Mouse (Mus musculus) heart, embryonic 12.5 days (tissue): ENCODE results near the gene Arhgef28. TPM values are rescaled to one million over a fixed set of nuclear protein-coding genes. Genes with fewer than 3 reads are reported as not detected.

ENCODE experiments used
- ATAC-seq: fragments of 200-750 bp; cut with Nextera tagmentation; 2 replicates; pipeline ENCODE4 v1.8.0; 2017; ENCODE audit warnings: moderate TSS enrichment, moderate library complexity; ENCODE audit not compliant: insufficient number of reproducible peaks, low FRiP score
- H3K27ac ChIP-seq: fragments of 300-500 bp; sonication (generic); 2 replicates; pipeline ENCODE4 v1.5.1; 2016; ENCODE audit warnings: mild to moderate bottlenecking, moderate library complexity; ENCODE audit not compliant: poor library complexity, severe bottlenecking
- H3K27me3 ChIP-seq: fragments of 300-500 bp; sonication (generic); replicated peaks from 2 replicates; pipeline ENCODE4 v1.6.1; 2016; ENCODE audit warnings: mild to moderate bottlenecking, moderate library complexity
- H3K36me3 ChIP-seq: fragments of 300-500 bp; sonication (generic); 2 replicates; pipeline ENCODE4 v1.6.1; 2016; ENCODE audit warnings: mild to moderate bottlenecking, moderate library complexity
- H3K4me1 ChIP-seq: fragments of 300-500 bp; sonication (generic); replicated peaks from 2 replicates; pipeline ENCODE4 v1.6.1; 2016; ENCODE audit warnings: mild to moderate bottlenecking
- H3K4me2 ChIP-seq: fragments of 300-500 bp; sonication (generic); 2 replicates; pipeline ENCODE4 v1.6.1; 2016; ENCODE audit warnings: mild to moderate bottlenecking, moderate library complexity
- H3K4me3 ChIP-seq: fragments of 300-500 bp; sonication (generic); 2 replicates; pipeline ENCODE4 v1.5.1; 2016; ENCODE audit warnings: mild to moderate bottlenecking
- H3K9ac ChIP-seq: fragments of 300-500 bp; sonication (generic); 2 replicates; pipeline ENCODE4 v1.6.1; 2016; ENCODE audit warnings: mild to moderate bottlenecking, moderate library complexity
- H3K9me3 ChIP-seq: fragments of 300-500 bp; sonication (generic); replicated peaks from 2 replicates; pipeline ENCODE4 v1.6.1; 2016; ENCODE audit warnings: mild to moderate bottlenecking, moderate library complexity
- WGBS: fragments of 180-500 bp; shearing (Covaris S2); methylation state at CpG from one replicate; pipeline ENCODE4 v1.1.7; 2016; 5-methylcytosine and 5-hydroxymethylcytosine counted together
- polyA plus RNA-seq: library from polyadenylated mRNA; unstranded; fragments of >200 nt; fragmentation: Nextera tagmentation; extraction: Ambion mirVana; gene quantifications from 2 replicates; pipeline ENCODE4 v1.2.1, GENCODE M21; 2016

Gene Arhgef28
- polyA plus RNA-seq, 1 experiment from 2014 or later: 13.4 TPM

DNA sequence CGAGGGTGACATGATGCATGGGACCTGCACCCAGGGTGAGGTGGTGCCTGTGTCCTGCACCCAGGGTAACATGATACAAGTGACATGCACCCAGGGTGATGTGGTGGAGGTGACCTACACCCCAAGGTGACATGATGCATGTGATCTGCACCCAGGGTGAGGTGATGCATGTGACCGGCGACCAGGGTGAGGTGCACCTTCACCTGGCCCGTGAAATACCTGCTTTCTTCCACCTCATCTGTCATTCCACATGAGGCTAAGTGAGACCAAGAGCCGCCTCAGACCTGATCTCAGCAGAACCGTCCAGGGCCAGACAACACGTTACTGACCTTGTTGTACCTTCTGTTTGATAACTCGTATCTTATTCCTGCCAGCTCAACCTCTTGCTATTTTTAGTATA is 53.5 kb downstream of the Arhgef28 start:
- H3K27me3 ChIP-seq: no peaks in the 10 kb centered on the region
- peaks cover 20% of the 10 kb centered on the region for H3K4me1 ChIP-seq
- H3K9me3 ChIP-seq: no peaks in the 10 kb centered on the region
- H3K4me2 ChIP-seq: no peak overlapping the region
- 55% methylated on average over 8 of the region's 8 CpGs for WGBS
- H3K9ac ChIP-seq: no peak overlapping the region
- H3K27ac ChIP-seq: peak overlapping the region; percentile 51; the same call in 1 of the 2 replicates
- no peak for ATAC-seq
- no peak overlapping the region for H3K4me3 ChIP-seq
- H3K36me3 ChIP-seq: no peaks in the 10 kb centered on the region

DNA sequence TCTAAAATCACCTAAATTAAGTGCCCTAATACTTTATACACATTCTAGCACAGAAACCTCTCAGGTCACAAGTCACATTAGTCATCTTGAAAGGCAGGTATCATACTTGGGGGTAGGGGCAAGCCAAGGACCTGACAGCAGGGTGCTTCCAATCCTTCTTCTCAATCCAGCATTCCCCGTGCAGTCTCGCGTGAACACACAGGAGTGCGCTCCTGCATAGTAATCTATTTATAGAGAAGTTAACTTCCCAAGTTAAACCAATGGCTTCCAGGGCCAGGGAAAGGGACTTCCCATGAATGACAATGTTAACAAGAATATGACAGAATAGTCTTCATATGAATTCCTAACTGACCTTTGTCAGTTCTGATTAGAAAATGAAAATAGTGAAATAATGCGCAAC is 58.7 kb downstream of the Arhgef28 start:
- no peak overlapping the region for H3K9ac ChIP-seq
- H3K4me2 ChIP-seq: no peak overlapping the region
- peaks cover 16% of the 10 kb centered on the region for H3K4me1 ChIP-seq
- H3K9me3 ChIP-seq: no peaks in the 10 kb centered on the region
- H3K36me3 ChIP-seq: no peaks in the 10 kb centered on the region
- ATAC-seq: no peak
- no peak overlapping the region for H3K4me3 ChIP-seq
- 65% methylated on average over 5 of the region's 5 CpGs for WGBS
- no peaks in the 10 kb centered on the region for H3K27me3 ChIP-seq
- H3K27ac ChIP-seq: no peak overlapping the region

DNA sequence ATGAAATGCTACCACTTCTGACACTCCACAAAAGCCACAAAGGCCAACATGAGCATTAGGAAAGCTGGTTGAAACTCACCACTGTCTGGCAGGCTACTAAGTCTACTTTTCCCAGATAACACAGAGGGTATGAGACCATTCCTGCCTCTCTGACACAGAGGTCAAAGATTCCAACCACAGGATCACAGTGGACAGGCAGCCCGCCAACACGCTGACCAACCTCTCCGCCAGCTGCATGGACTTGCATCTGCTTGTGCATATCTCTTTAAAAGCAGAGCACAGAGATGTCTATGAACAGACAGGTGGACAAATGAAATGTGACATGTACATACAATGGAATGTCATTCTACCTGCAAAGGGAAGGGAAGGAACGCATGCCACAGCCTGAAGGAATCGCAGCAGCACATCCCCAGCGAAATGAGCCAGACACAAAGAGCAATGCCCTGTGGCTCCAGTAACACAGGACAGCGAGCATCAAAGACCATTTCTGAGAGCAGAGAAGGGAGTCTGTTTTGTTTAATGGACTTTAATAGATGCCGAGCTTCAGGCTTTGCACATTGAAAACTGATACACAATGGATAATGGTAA is 59.6 kb downstream of the Arhgef28 start:
- Histone ChIP-seq H3K27ac (no peak overlapping the region), H3K27me3 (no peaks in the 10 kb centered on the region), H3K36me3 (no peaks in the 10 kb centered on the region), H3K4me3 (no peak overlapping the region), H3K4me1 (peaks cover 15% of the 10 kb centered on the region), H3K9ac (no peak overlapping the region), H3K4me2 (no peak overlapping the region), H3K9me3 (no peaks in the 10 kb centered on the region)
- 83% methylated on average over 8 of the region's 8 CpGs for WGBS
- no peak for ATAC-seq

DNA sequence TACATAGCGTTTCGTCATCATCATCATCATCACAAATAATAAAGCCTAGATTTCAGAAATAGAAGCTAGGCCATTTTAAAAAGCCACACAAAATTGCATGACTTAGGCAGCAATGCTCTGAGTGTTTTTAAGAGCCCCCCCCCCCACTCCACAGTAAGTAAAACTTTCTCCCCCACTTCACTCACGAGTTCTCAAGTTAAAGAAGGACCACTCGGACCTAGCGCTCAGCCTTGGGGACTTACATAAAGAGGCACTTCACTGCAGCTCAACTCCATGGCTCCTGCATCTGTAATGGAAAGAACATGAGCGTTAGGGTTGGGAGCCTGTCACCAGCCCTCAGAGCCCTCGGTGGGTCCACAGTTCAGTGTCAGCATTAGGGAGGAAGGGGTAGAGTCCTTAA is 60.9 kb downstream of the Arhgef28 start:
- ATAC-seq: no peak
- Histone ChIP-seq H3K9ac (no peak overlapping the region), H3K9me3 (no peaks in the 10 kb centered on the region), H3K27ac (no peak overlapping the region), H3K4me3 (no peak overlapping the region), H3K4me2 (no peak overlapping the region), H3K36me3 (no peaks in the 10 kb centered on the region), H3K27me3 (no peaks in the 10 kb centered on the region), H3K4me1 (peaks cover 15% of the 10 kb centered on the region)
- WGBS: 69% methylated on average over 7 of the region's 7 CpGs

GRCm38 (mm10) chr13:98143000-98143399 is 63.2 kb downstream of the Arhgef28 start:
- no peaks in the 10 kb centered on the region for H3K36me3 ChIP-seq

DNA sequence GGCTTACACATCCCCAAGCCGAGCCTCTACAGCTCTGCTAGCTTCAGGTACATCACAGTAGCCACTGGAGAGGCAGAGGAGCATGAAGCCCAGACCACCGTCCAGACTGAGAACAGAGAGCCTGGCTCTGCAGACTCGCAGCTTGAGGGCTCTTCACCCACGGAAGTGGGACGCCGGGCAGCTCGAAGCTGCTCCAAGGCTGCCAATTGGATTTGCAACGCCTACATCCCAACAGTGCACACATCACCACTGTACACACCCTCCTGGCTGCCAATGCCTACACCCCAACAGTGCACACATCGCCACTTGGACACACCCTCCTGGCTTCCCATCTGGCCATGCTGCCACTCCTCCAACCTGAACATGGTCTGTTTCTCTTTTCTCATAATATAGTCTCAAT is 65.6 kb downstream of the Arhgef28 start:
- Histone ChIP-seq H3K4me1 (peaks cover 12% of the 10 kb centered on the region), H3K4me2 (no peak overlapping the region), H3K27ac (no peak overlapping the region), H3K27me3 (no peaks in the 10 kb centered on the region), H3K9ac (no peak overlapping the region), H3K4me3 (no peak overlapping the region), H3K9me3 (no peaks in the 10 kb centered on the region), H3K36me3 (no peaks in the 10 kb centered on the region)
- ATAC-seq: no peak
- 79% methylated on average over 9 of the region's 9 CpGs for WGBS

More at GRCm38 (mm10) chr13:98143000-98143399, 63.2 kb downstream of the Arhgef28 start:
- peaks cover 7% of the 10 kb centered on the region; the same call in 1 of the 2 replicates for H3K4me1 ChIP-seq
- H3K27me3 ChIP-seq: no peaks in the 10 kb centered on the region
- H3K9ac ChIP-seq: no peak overlapping the region
- no peaks in the 10 kb centered on the region for H3K9me3 ChIP-seq
- no peak overlapping the region for H3K4me2 ChIP-seq
- H3K27ac ChIP-seq: no peak overlapping the region
- no peak overlapping the region for H3K4me3 ChIP-seq
- WGBS: 90% methylated on average over 10 of the region's 10 CpGs
- ATAC-seq: no peak

DNA sequence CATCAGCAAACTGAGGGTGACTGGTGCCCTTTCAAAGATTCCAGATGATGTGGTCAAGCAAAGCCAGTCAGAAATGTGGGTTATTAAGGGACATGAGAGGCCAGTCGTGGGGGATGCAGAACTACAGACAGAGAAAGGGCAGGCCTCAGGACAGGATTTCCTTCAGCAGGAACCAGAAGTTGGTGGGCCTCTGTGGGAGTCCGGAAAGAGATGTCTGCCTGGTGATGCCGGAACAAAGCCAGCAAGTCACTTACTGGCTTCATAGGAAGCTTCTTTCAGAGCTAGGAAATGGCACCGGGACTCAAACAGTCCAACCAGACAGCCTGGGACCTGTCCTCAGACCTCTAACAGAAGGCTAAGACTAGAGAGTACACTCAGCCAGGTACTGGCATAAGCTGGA is 67.5 kb downstream of the Arhgef28 start:
- Histone ChIP-seq H3K9ac (no peak overlapping the region), H3K4me1 (peaks cover 17% of the 10 kb centered on the region), H3K27me3 (no peaks in the 10 kb centered on the region), H3K9me3 (no peaks in the 10 kb centered on the region), H3K4me2 (no peak overlapping the region), H3K4me3 (no peak overlapping the region), H3K36me3 (no peaks in the 10 kb centered on the region), H3K27ac (no peak overlapping the region)
- 47% methylated on average over 4 of the region's 4 CpGs for WGBS
- ATAC-seq: no peak

GRCm38 (mm10) chr13:98135890-98136555 is 70.2 kb downstream of the Arhgef28 start:
- 43% methylated on average over 12 of the region's 12 CpGs for WGBS
- Histone ChIP-seq H3K4me1 (peaks cover 17% of the 10 kb centered on the region), H3K9ac (no peak overlapping the region), H3K4me2 (no peak overlapping the region), H3K36me3 (no peaks in the 10 kb centered on the region), H3K27me3 (no peaks in the 10 kb centered on the region), H3K27ac (no peak overlapping the region), H3K9me3 (no peaks in the 10 kb centered on the region), H3K4me3 (no peak overlapping the region)
- no peak for ATAC-seq

DNA sequence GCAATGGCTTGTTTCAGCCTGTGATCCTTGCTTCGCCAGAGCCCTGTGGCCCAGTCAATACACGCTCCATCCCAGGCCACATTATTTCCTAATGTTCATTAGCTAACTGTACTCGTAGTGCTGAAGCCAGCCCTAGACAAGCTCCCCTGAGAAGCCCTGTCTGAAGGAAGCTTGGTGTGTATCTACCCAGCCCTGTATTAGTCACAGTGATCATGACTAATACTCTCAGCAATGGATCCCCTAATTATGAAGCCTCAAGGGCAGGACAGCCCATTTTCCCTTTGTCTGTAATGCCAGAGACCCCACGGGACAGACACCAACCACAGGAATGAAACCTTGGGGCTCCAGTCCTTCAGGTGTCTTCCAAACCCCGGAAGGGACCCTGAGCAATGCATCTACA is 73.3 kb downstream of the Arhgef28 start:
- no peak overlapping the region for H3K4me3 ChIP-seq
- H3K9ac ChIP-seq: no peak overlapping the region
- H3K36me3 ChIP-seq: no peaks in the 10 kb centered on the region
- H3K9me3 ChIP-seq: no peaks in the 10 kb centered on the region
- H3K27ac ChIP-seq: no peak overlapping the region
- ATAC-seq: no peak
- WGBS: 77% methylated on average over 5 of the region's 5 CpGs
- H3K4me1 ChIP-seq: peaks cover 17% of the 10 kb centered on the region
- no peak overlapping the region for H3K4me2 ChIP-seq
- H3K27me3 ChIP-seq: no peaks in the 10 kb centered on the region

DNA sequence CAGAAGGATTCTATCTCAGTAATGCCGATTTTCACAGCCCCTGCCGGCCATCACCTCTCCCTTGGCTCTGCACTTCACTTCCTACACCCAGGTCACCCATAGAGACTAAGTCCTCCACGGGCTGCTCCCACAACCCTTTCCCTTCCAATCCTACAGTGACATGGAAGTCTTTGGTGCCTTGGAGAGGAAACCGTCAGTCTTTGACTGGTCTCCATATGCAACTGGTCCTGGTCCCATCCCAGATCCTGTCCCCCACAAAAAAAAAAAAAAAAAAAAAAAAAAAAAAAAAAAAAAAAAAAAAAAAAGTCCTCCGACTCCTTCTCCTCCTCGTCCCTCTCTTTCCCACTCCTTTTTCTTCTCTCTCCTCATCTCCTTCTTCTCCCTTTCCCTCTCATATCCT is 74.0 kb downstream of the Arhgef28 start:
- H3K27me3 ChIP-seq: no peaks in the 10 kb centered on the region
- peaks cover 17% of the 10 kb centered on the region for H3K4me1 ChIP-seq
- ATAC-seq: no peak
- no peaks in the 10 kb centered on the region for H3K36me3 ChIP-seq
- 69% methylated on average over 6 of the region's 6 CpGs for WGBS
- H3K4me3 ChIP-seq: no peak overlapping the region
- no peak overlapping the region for H3K4me2 ChIP-seq
- H3K27ac ChIP-seq: no peak overlapping the region
- no peak overlapping the region for H3K9ac ChIP-seq
- H3K9me3 ChIP-seq: no peaks in the 10 kb centered on the region

- no peak for ATAC-seq
These were observed 80.6 kb downstream of the Arhgef28 start for GRCm38 (mm10) chr13:98125666-98126065.

More at GRCm38 (mm10) chr13:98125666-98126065, 80.6 kb downstream of the Arhgef28 start:
- no peaks in the 10 kb centered on the region for H3K36me3 ChIP-seq
- no peak overlapping the region for H3K4me3 ChIP-seq
- H3K4me1 ChIP-seq: peaks cover 30% of the 10 kb centered on the region
- peak overlapping the region; percentile 14; the same call in 1 of the 2 replicates for H3K4me2 ChIP-seq
- 43% methylated on average over 5 of the region's 5 CpGs for WGBS
- no peaks in the 10 kb centered on the region for H3K9me3 ChIP-seq
- H3K27me3 ChIP-seq: no peaks in the 10 kb centered on the region
- H3K9ac ChIP-seq: no peak overlapping the region
- peak overlapping the region; percentile 19; the same call in 1 of the 2 replicates for H3K27ac ChIP-seq
